Mouse (Mus musculus) MEL (cell line): Measurements from ENCODE around the gene Gast. TPM values are rescaled to one million over a fixed set of nuclear protein-coding genes. Genes with fewer than 3 reads are reported as not detected.
A peak's percentile ranks its signal among the peaks of the same experiment; 100 is the strongest.

Experiments used
- DNase-seq: peaks from one replicate; pipeline ENCODE4 v3.0.0; 2011; ENCODE audit warnings: low read depth, low spot score
- H3K27ac ChIP-seq: 2 replicates; pipeline ENCODE4 v1.5.1; 2012; ENCODE audit warnings: low read depth, mild to moderate bottlenecking, control low read depth, low read length, moderate library complexity; ENCODE audit not compliant: control insufficient read depth
- H3K27me3 ChIP-seq, 2 experiments: fragments of 150-350 bp in 1 of 2; sonication (generic) in 1 of 2; 2 replicates each; pipeline ENCODE4 v1.6.1; 2012; ENCODE audit warnings: low read length in 2 of 2, mild to moderate bottlenecking in 2 of 2, improper control_type of control experiment in 1 of 2, moderate library complexity in 1 of 2; ENCODE audit not compliant: insufficient read depth in 2 of 2, control insufficient read depth in 1 of 2
- H3K36me3 ChIP-seq, 2 experiments: 2 replicates each; pipeline ENCODE4 v1.6.1; 2012 to 2014; ENCODE audit warnings: low read length in 2 of 2, improper control_type of control experiment in 1 of 2, inconsistent platforms in 1 of 2, mild to moderate bottlenecking in 1 of 2; ENCODE audit not compliant: insufficient read depth in 2 of 2, control insufficient read depth in 1 of 2
- H3K4me1 ChIP-seq, 2 experiments: fragments of 150-350 bp in 1 of 2; sonication (generic) in 1 of 2; 2 replicates each; pipeline ENCODE4 v1.6.1; 2012; ENCODE audit warnings: low read length in 2 of 2, improper control_type of control experiment in 1 of 2, mild to moderate bottlenecking in 1 of 2; ENCODE audit not compliant: insufficient read depth in 2 of 2, control insufficient read depth in 1 of 2
- H3K4me3 ChIP-seq, 2 experiments: fragments of 150-350 bp in 1 of 2; sonication (generic) in 1 of 2; 2 replicates each; pipeline ENCODE4 v1.5.1; 2012; ENCODE audit warnings: low read depth in 2 of 2, low read length in 2 of 2, mild to moderate bottlenecking in 2 of 2, moderate library complexity in 2 of 2, control low read depth in 1 of 2, improper control_type of control experiment in 1 of 2; ENCODE audit not compliant: control insufficient read depth in 1 of 2, insufficient read depth in 1 of 2
- H3K79me2 ChIP-seq: 2 replicates; pipeline ENCODE4 v1.6.1; 2012; ENCODE audit warnings: mild to moderate bottlenecking, low read length, moderate library complexity; ENCODE audit not compliant: control insufficient read depth, poor library complexity, insufficient read depth
- H3K9ac ChIP-seq: 2 replicates; pipeline ENCODE4 v1.6.1; 2012; ENCODE audit warnings: low read depth, mild to moderate bottlenecking, control low read depth, low read length, moderate library complexity; ENCODE audit not compliant: control insufficient read depth, poor library complexity, severe bottlenecking
- H3K9me3 ChIP-seq: fragments of 150-350 bp; sonication (generic); replicated peaks from 2 replicates; pipeline ENCODE4 v1.6.1; 2012; ENCODE audit warnings: mild to moderate bottlenecking, low read length, improper control_type of control experiment, moderate library complexity; ENCODE audit not compliant: insufficient read depth
- CTCF ChIP-seq, 3 experiments: IDR thresholded peaks in 2 of 3; conservative IDR thresholded peaks in 1 of 3; 2 replicates each; pipeline ENCODE4 v1.5.1; 2011 to 2012; ENCODE audit warnings: low read length in 3 of 3, low read depth in 2 of 3, mild to moderate bottlenecking in 2 of 3, improper control_type of control experiment in 1 of 3, inconsistent platforms in 1 of 3, mixed read lengths in 1 of 3, moderate library complexity in 1 of 3; ENCODE audit not compliant: control insufficient read depth in 1 of 3, insufficient read depth in 1 of 3, poor library complexity in 1 of 3, severe bottlenecking in 1 of 3
- E2F4 ChIP-seq: IDR thresholded peaks from 2 replicates; pipeline ENCODE4 v1.6.1; 2011; ENCODE audit warnings: low read depth, low read length, improper control_type of control experiment, borderline replicate concordance
- EP300 ChIP-seq, 2 experiments: IDR thresholded peaks; 2 replicates each; pipeline ENCODE4 v1.6.1; 2011; ENCODE audit warnings: improper control_type of control experiment in 2 of 2, low read length in 2 of 2, low read depth in 1 of 2, mild to moderate bottlenecking in 1 of 2
- ETS1 ChIP-seq: IDR thresholded peaks from 2 replicates; pipeline ENCODE4 v1.6.1; 2012; ENCODE audit warnings: low read depth, mild to moderate bottlenecking, inconsistent platforms, low read length, improper control_type of control experiment, moderate library complexity
- GATA1 ChIP-seq: IDR thresholded peaks from 2 replicates; pipeline ENCODE4 v1.6.1; 2011; ENCODE audit warnings: low read depth, low read length, improper control_type of control experiment
- MAX ChIP-seq: IDR thresholded peaks from 2 replicates; pipeline ENCODE4 v1.6.1; 2011; ENCODE audit warnings: low read length, improper control_type of control experiment
- MAZ ChIP-seq: IDR thresholded peaks from 2 replicates; pipeline ENCODE4 v1.6.1; 2012; ENCODE audit warnings: low read depth, mild to moderate bottlenecking, inconsistent platforms, low read length, improper control_type of control experiment
- MEF2A ChIP-seq: IDR thresholded peaks from 2 replicates; pipeline ENCODE4 v1.6.1; 2014; ENCODE audit warnings: low read depth, mild to moderate bottlenecking, inconsistent platforms, low read length, improper control_type of control experiment; ENCODE audit not compliant: poor library complexity, insufficient replicate concordance, severe bottlenecking; ENCODE audit errors: extremely low read depth
- MXI1 ChIP-seq: IDR thresholded peaks from 2 replicates; pipeline ENCODE4 v1.6.1; 2011; ENCODE audit warnings: mild to moderate bottlenecking, low read depth, low read length, improper control_type of control experiment
- MYB ChIP-seq: IDR thresholded peaks from 2 replicates; pipeline ENCODE4 v1.6.1; 2011; ENCODE audit warnings: mild to moderate bottlenecking, low read depth, low read length, improper control_type of control experiment
- POLR2A ChIP-seq, 2 experiments: IDR thresholded peaks; 2 replicates each; pipeline ENCODE4 v1.6.1; 2011 to 2012; ENCODE audit warnings: low read length in 2 of 2, mild to moderate bottlenecking in 2 of 2, control low read depth in 1 of 2, improper control_type of control experiment in 1 of 2, low read depth in 1 of 2, moderate library complexity in 1 of 2; ENCODE audit not compliant: control insufficient read depth in 1 of 2, insufficient read depth in 1 of 2, poor library complexity in 1 of 2
- RCOR1 ChIP-seq: IDR thresholded peaks from 2 replicates; pipeline ENCODE4 v1.6.1; 2012; ENCODE audit warnings: low read depth, mild to moderate bottlenecking, inconsistent platforms, low read length, improper control_type of control experiment
- SIN3A ChIP-seq: IDR thresholded peaks from 2 replicates; pipeline ENCODE4 v1.6.1; 2012; ENCODE audit warnings: low read length, improper control_type of control experiment, inconsistent platforms
- TAL1 ChIP-seq: IDR thresholded peaks from 2 replicates; pipeline ENCODE4 v1.6.1; 2012; ENCODE audit warnings: mild to moderate bottlenecking, inconsistent platforms, low read length, moderate library complexity, mixed read lengths
- TCF12 ChIP-seq: IDR thresholded peaks from 2 replicates; pipeline ENCODE4 v1.6.1; 2014; ENCODE audit warnings: low read depth, mild to moderate bottlenecking, inconsistent platforms, low read length, improper control_type of control experiment, moderate library complexity
- USF1 ChIP-seq: IDR thresholded peaks from 2 replicates; pipeline ENCODE4 v1.6.1; 2014; ENCODE audit warnings: low read depth, mild to moderate bottlenecking, inconsistent platforms, low read length, improper control_type of control experiment, moderate library complexity
- ZMIZ1 ChIP-seq: IDR thresholded peaks from 2 replicates; pipeline ENCODE4 v1.6.1; 2012; ENCODE audit warnings: low read depth, mild to moderate bottlenecking, inconsistent platforms, low read length, improper control_type of control experiment, moderate library complexity
- ZNF384 ChIP-seq: IDR thresholded peaks from 2 replicates; pipeline ENCODE4 v1.6.1; 2012; ENCODE audit warnings: low read depth, mild to moderate bottlenecking, inconsistent platforms, low read length, improper control_type of control experiment
- polyA plus RNA-seq, 2 experiments: library from polyadenylated mRNA; stranded (reverse) in 1 of 2; unstranded in 1 of 2; fragments of >175 nt in 1 of 2; fragments of >200 nt in 1 of 2; gene quantifications; 2 replicates each; pipeline versions ENCODE4 v1.2.1 to v1.2.4; 2012; ENCODE audit warnings: low replicate concordance in 2 of 2, low read depth in 1 of 2; ENCODE audit not compliant: insufficient read length in 2 of 2, insufficient read depth in 1 of 2, missing spikeins in 1 of 2
- total RNA-seq: library from RNA; depleted of rRNA; stranded (reverse); fragments of 300-350 nt; gene quantifications from 2 replicates; pipeline ENCODE4 v1.2.3, GENCODE M21; 2012

Gene Gast
- total and polyA plus RNA-seq, 3 experiments = not detected

DNA sequence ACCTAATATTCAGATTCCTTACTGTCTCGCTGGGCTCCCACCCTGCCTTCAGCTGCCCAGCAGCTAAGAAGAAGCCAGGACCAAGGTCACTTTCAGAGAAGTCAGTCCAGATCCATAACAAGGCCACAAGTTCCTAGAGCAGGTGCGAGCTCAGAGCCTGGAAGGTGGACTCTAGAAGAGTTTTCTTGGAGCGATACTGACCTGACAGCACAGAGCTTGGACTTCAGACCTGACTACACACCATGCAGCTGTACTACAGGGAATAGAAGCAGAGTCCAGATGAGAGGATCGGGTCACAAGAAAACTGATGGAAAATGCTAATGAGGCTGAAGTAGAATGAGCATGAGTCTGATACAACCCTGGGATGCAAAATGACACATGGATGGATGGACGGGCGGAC lies 20.8 kb upstream of the Gast start:
- Histone ChIP-seq H3K9ac (no peak overlapping the region), H3K36me3 (peaks cover 0 to 10% of the 10 kb centered on the region in 2 experiments; a peak in 2 of 4 replicates), H3K4me1 (peaks cover 6 to 18% of the 10 kb centered on the region in 2 experiments; a peak in 3 of 4 replicates), H3K9me3 (no peaks in the 10 kb centered on the region), H3K4me3 (no peak overlapping the region), H3K27ac (no peak overlapping the region), H3K27me3 (no peaks in the 10 kb centered on the region), H3K79me2 (no peaks in the 10 kb centered on the region)
- no peak for TF ChIP-seq RCOR1
- no peak for TF ChIP-seq ETS1
- no peak for TF ChIP-seq ZMIZ1
- TF ChIP-seq MEF2A = no peak
- DNase-seq = no peak

DNA sequence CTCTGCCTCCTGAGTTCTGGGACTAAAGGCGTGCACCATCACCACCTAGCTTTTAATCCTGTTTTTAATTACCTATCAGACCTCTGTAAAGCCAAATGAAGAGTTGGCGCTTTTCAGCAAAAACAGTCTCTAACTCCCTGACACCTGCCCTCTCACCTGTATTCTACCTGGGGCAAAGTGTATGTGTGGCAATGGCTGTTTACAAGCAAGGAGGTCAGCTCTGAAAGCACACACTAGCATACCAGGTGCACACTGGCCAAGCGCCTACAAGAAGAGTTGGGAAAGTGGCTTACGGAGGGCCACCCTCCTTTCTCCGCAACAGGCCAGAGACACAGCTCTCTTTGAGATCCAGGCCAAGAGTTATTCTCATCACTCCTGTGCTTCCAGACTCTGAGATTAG lies 18.8 kb upstream of the Gast start:
- TF ChIP-seq TCF12 (no peak), MAZ (no peak), RCOR1 (no peak), GATA1 (no peak), ZMIZ1 (no peak), MXI1 (no peak), USF1 (no peak), CTCF (IDR thresholded peaks at IDR 0.05 in 2 of 3, conservative IDR thresholded peaks at IDR 0.05 in 1 of 3; ENCODE audit: control insufficient read depth in 1 of 3, insufficient read depth in 1 of 3, low read depth in 2 of 3, low read length in 3 of 3, poor library complexity in 1 of 3, severe bottlenecking in 1 of 3) (no peak), ZNF384 (no peak), MEF2A (no peak), E2F4 (no peak)
- DNase-seq = no peak
- Histone ChIP-seq H3K27ac (no peak overlapping the region), H3K9me3 (no peaks in the 10 kb centered on the region), H3K79me2 (peaks cover 6% of the 10 kb centered on the region), H3K36me3 (peaks cover 0 to 16% of the 10 kb centered on the region in 2 experiments; a peak in 2 of 4 replicates), H3K4me1 (peaks cover 10 to 24% of the 10 kb centered on the region in 2 experiments; a peak in 3 of 4 replicates), H3K27me3 (no peaks in the 10 kb centered on the region), H3K9ac (no peak overlapping the region), H3K4me3 (no peak overlapping the region)

DNA sequence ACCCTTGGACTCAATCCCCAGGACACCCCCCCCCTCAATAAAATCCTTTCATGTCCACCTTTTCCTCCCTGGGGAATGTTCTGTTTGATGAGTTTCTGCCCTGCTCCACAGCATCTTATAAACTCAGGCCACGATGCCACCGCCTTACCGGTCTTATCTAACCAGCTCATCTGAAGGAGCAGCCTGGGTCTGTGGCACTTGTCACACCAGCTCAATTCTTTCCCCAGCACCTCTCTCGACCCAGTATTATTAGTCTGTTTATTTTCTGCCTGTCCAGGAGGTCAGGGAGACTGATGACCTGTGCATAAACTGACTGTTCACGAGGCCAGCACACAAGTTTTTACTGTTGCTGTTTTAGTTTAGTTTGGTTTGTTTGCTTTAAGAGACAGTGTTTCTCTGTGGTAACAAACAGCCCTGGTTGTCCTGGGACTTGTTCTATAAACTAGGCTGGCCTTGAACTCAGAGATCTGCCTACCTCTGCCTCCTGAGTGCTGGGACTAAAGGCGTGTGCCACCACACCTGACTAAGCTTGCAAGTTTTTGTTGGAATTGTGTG lies 16.3 kb upstream of the Gast start:
- TF ChIP-seq EP300 (IDR thresholded peaks at IDR 0.05; ENCODE audit: low read depth in 1 of 2, low read length in 2 of 2) = 0 out of 4 replicates have a peak, but pooled peaks of 1 of the 2 experiments have one; percentile 4
- TF ChIP-seq GATA1 = peak; percentile 96
- 0 out of 4 replicates have a peak, but pooled peaks of 1 of the 2 experiments have one; percentile 9 for TF ChIP-seq POLR2A (IDR thresholded peaks at IDR 0.05; ENCODE audit: control insufficient read depth in 1 of 2, insufficient read depth in 1 of 2, low read depth in 1 of 2, low read length in 2 of 2, poor library complexity in 1 of 2)
- peak; percentile 51; the same call in 1 of the 2 replicates for TF ChIP-seq SIN3A
- 0 out of 2 replicates have a peak, but pooled peaks have one; percentile 27 for TF ChIP-seq MAX
- TF ChIP-seq TAL1 = no peak
- 0 out of 2 replicates have a peak, but pooled peaks have one; percentile 17 for TF ChIP-seq TCF12
- no peak for TF ChIP-seq MYB
- TF ChIP-seq, all 39 proteins: peak for 6
- peak overlapping the region; percentile 95 for H3K27ac ChIP-seq
- no peaks in the 10 kb centered on the region for H3K27me3 ChIP-seq
- peaks cover 10 to 27% of the 10 kb centered on the region in 2 experiments for H3K36me3 ChIP-seq
- H3K4me3 ChIP-seq = peak overlapping the region in 1 of 2 experiments; percentile 23; a peak in 1 of 4 replicates
- peak; percentile 73 for DNase-seq
- peaks cover 10 to 23% of the 10 kb centered on the region in 2 experiments; a peak in 3 of 4 replicates for H3K4me1 ChIP-seq
- H3K9me3 ChIP-seq = no peaks in the 10 kb centered on the region
- H3K9ac ChIP-seq = peak overlapping the region; percentile 56
- H3K79me2 ChIP-seq = peaks cover 18% of the 10 kb centered on the region
